Mouse (Mus musculus): ENCODE measurements at regions not wholly inside any gene's neighbourhood (a gene's known extent, or its start where the extent isn't known, plus 50 kb on each side); places are given as distances from the start of the nearest gene placed in this dataset.

DNA sequence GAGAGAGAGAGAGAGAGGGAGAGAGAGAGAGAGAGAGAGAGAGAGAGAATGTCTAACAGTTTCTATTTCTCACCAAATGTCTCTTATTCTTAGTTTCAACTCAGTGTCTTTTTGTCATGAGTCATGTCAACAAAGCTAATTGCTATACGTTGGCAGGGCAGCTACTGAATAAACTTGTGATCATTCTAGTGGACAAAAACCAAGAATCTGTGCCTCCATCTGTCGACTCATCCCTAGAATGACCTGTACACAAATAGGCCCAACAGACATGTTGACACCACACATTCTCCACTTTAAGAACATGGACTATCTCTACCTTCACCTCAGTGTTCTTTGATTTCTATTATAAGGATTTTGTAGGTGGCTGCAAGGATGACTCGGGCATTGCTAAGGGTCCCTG, 556.5 kb downstream of the Pcdh18 start:
- DNase-seq, result no peak

DNA sequence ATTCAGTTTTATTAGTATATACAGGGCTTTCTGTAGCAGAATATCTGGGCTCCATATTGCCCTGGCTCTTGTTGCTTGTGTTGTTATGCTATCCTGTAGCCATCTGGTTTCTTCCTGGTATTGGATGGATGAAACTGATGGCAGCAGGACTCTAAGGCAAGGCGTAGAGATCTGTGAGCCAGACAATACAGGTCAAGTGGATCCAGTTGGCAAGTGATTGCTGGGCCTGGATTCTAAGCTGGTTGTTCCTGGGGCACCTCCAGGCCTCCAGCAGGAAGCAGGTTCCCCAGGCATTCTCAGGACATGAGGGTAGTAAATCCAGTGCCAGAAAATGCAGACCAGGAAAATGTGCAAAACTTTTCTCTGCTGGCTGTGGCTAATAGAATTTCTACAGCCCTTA, 571.6 kb downstream of the Pcdh18 start:
- DNase-seq, result peak; percentile 84
